Mouse (Mus musculus) liver, embryonic 16.5 days (tissue): ENCODE data around the gene Col4a2. TPM values are rescaled to one million over a fixed set of nuclear protein-coding genes. Genes with fewer than 3 reads are reported as not detected.

Experiments used
- ATAC-seq: fragments of 200-750 bp; cut with Nextera tagmentation; 2 replicates; pipeline ENCODE4 v1.8.0; 2017; ENCODE audit warnings: low read depth, mild to moderate bottlenecking, moderate number of reproducible peaks, moderate library complexity
- H3K27ac ChIP-seq: fragments of 300-500 bp; sonication (generic); 2 replicates; pipeline ENCODE4 v1.5.1; 2014; ENCODE audit warnings: mild to moderate bottlenecking, low read length
- H3K27me3 ChIP-seq: fragments of 300-500 bp; sonication (generic); 2 replicates; pipeline ENCODE4 v1.6.1; 2014; ENCODE audit warnings: low read depth, low read length, mixed read lengths; ENCODE audit not compliant: control insufficient read depth, insufficient read depth
- H3K36me3 ChIP-seq: fragments of 300-500 bp; sonication (generic); 2 replicates; pipeline ENCODE4 v1.6.1; 2014; ENCODE audit warnings: mild to moderate bottlenecking; ENCODE audit not compliant: control insufficient read depth, insufficient read depth
- H3K4me1 ChIP-seq: fragments of 300-500 bp; sonication (generic); 2 replicates; pipeline ENCODE4 v1.6.1; 2014; ENCODE audit warnings: low read depth, low read length, mixed read lengths; ENCODE audit not compliant: control insufficient read depth
- H3K4me2 ChIP-seq: fragments of 300-500 bp; sonication (generic); 2 replicates; pipeline ENCODE4 v1.6.1; 2014; ENCODE audit warnings: low read depth, low read length, mixed read lengths
- H3K4me3 ChIP-seq: fragments of 300-500 bp; sonication (generic); 2 replicates; pipeline ENCODE4 v1.5.1; 2014; ENCODE audit warnings: low read depth, mild to moderate bottlenecking, low read length
- H3K9ac ChIP-seq: fragments of 300-500 bp; sonication (generic); 2 replicates; pipeline ENCODE4 v1.6.1; 2014; ENCODE audit warnings: low read depth, low read length
- H3K9me3 ChIP-seq: fragments of 300-500 bp; sonication (generic); replicated peaks from 2 replicates; pipeline ENCODE4 v1.6.1; 2016; ENCODE audit warnings: low read length; ENCODE audit not compliant: control insufficient read depth
- WGBS: fragments of 180-500 bp; shearing (Covaris S2); extraction: QIAGEN DNeasy Blood & Tissue Kit; methylation state at CpG from one replicate; pipeline ENCODE4 v1.1.7; 2014; ENCODE audit not compliant: insufficient replicate concordance; 5-methylcytosine and 5-hydroxymethylcytosine counted together
- polyA plus RNA-seq: library from polyadenylated mRNA; unstranded; fragments of >200 nt; fragmentation: Nextera tagmentation; extraction: Ambion mirVana; gene quantifications from 2 replicates; pipeline ENCODE4 v1.2.1, GENCODE M21; 2015

Col4a2 gene
- polyA plus RNA-seq, 1 experiment from 2014 or later, result 9.2 TPM

DNA sequence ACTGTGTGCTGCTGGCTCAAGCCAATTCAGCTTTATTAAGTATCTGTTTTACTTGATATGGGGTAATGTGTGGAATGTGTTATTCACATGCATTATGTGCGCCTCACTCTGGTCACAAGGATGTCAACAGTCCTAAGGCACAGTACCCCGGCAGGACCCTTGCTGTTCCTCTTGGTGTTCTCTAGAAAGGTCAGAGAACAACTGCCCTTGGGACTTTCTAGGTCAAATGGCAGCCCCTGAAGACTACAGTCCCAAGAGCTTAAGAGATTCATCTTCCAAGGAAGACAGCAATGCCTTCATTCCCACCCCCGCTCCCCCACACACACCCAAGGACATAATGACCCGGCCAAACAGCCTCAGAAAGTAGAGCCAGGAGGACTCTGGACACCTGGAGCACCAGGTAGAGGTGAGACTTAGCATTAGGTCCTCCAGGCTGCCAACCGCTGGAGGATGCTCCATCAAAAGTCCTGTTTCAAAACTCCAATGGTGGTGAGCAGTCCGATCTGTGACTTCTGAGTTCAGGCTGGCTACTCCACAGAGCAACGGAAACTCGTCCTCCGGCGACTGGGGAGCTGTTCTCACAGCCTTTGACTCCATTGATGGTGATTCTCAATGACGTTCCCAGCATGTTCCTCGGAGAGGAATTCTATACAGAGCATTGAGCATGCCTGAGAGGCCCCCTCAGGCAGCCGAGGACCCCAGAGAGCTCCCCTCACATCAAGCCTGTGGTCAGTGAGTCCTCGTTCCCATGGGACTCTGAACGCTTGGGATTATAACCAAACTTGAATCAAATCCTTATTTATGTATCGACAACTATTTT, 65.0 kb downstream of the Col4a2 start:
- Histone ChIP-seq H3K9ac (no peak overlapping the region), H3K36me3 (no peaks in the 10 kb centered on the region), H3K27me3 (no peaks in the 10 kb centered on the region), H3K4me1 (no peaks in the 10 kb centered on the region), H3K9me3 (no peaks in the 10 kb centered on the region), H3K4me3 (no peak overlapping the region), H3K4me2 (no peak overlapping the region), H3K27ac (no peak overlapping the region)
- WGBS, result 65% methylated on average over 16 of the region's 16 CpGs
- ATAC-seq, result no peak

DNA sequence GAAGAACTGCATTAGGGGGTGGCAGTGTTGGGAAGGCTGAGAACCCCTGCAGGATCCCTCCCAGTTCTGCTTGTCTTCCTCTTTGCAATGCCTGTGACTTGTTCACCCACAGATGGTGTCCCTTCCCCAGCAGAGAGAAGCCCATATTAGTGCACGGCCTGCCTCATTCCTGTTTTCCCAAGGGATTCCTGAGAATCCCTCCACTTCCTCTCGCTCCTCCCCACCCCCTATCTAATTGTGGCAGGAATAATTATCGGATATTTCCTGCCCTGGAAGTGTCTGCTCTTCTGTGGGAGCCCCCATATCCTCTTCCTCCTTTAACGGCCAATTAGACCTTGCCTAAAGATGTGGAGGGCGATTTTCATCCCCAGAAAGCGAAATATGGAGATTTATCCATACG, 67.0 kb downstream of the Col4a2 start:
- Histone ChIP-seq H3K36me3 (no peaks in the 10 kb centered on the region), H3K9me3 (no peaks in the 10 kb centered on the region), H3K4me1 (no peaks in the 10 kb centered on the region), H3K27ac (no peak overlapping the region), H3K4me2 (no peak overlapping the region), H3K27me3 (no peaks in the 10 kb centered on the region), H3K4me3 (no peak overlapping the region), H3K9ac (no peak overlapping the region)
- WGBS, result 28% methylated on average over 7 of the region's 7 CpGs
- no peak for ATAC-seq

DNA sequence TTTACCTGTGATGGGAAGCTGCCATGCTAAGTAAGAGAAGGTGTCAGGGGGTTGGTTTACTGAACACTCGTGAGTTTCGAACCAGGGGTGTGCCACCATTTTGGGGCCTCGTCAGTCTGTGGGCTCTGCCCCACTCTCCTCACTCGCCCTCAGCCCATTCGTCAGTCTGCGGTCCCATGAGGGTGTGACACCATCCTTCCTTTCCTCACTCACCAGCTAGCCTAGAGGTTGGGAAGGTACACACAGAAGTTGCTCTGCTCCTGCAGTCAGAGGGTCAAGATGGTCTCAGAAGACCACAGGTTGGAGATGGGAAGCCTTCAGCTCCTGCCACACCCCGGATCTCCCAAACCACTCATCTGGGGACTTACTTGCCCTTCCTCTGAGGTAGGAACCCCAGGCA, 68.9 kb downstream of the Col4a2 start:
- Histone ChIP-seq H3K4me3 (no peak overlapping the region), H3K27ac (no peak overlapping the region), H3K27me3 (no peaks in the 10 kb centered on the region), H3K9me3 (no peaks in the 10 kb centered on the region), H3K4me2 (no peak overlapping the region), H3K4me1 (no peaks in the 10 kb centered on the region), H3K9ac (no peak overlapping the region), H3K36me3 (no peaks in the 10 kb centered on the region)
- 64% methylated on average over 7 of the region's 7 CpGs for WGBS
- ATAC-seq, result no peak

DNA sequence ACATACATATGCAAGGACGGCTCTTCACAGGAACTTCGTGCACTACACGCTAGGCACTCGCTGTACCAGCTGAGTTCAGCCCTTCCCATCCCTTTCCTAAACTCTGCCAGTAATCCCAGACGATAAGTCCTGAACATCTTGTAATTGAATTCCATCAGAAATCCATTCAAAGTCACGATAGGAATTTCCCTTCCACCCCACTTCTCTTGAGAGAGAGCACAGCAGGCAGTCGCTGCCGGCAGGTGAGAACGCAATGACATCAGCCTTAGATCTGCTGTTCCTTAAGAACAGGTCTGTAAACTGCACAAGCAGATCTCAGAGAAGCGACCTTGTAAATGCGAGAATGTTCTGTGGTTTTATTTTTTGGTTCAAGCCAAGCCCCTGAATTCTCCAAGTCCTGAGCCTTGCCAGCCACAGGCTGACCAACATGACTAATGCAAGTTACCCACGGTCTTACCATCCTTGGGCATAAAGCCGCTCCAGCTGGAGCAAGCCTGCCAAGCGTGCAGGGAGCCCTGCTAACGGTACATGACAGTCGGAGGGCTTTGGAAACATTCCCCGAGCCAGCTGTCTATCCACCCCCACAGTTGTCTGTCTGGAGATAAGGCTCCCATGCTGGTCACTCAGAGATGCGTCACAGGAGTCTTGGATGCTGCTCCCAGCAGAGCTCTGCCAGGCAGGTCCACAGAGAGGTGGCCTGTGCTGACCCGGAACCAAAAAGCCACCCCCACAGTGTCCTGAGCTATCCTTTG, 69.6 kb downstream of the Col4a2 start:
- ATAC-seq, result no peak

DNA sequence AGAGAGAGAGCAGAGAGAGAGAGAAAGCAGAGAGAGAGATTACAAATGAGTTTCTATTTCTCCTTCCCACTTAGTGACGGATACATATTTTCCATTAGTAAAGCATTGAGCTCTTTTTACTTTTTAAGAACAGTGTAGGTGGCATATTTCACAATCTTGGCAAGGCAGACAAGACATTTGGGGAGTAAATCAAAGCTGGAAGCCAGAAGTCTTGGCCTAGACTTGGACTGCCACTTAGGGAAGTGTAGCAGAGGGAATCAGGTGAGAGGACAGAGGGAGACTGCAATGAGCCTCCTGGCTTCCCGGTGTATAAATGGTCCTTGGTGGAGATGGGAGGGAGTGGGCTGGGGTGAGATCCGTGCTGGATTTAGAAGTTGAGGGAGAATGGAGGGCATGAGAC, 70.3 kb downstream of the Col4a2 start:
- ATAC-seq, result no peak
- Histone ChIP-seq H3K4me3 (no peak overlapping the region), H3K27me3 (no peaks in the 10 kb centered on the region), H3K4me1 (no peaks in the 10 kb centered on the region), H3K4me2 (no peak overlapping the region), H3K9me3 (no peaks in the 10 kb centered on the region), H3K9ac (no peak overlapping the region), H3K36me3 (no peaks in the 10 kb centered on the region), H3K27ac (no peak overlapping the region)
- WGBS, result 51% methylated on average over 3 of the region's 3 CpGs

More for the DNA sequence above, 69.6 kb downstream of the Col4a2 start:
- no peaks in the 10 kb centered on the region for H3K36me3 ChIP-seq
- H3K9me3 ChIP-seq, result no peaks in the 10 kb centered on the region
- H3K9ac ChIP-seq, result no peak overlapping the region
- H3K27me3 ChIP-seq, result no peaks in the 10 kb centered on the region
- no peak overlapping the region for H3K4me3 ChIP-seq
- 57% methylated on average over 19 of the region's 19 CpGs for WGBS
- no peak overlapping the region for H3K4me2 ChIP-seq
- no peaks in the 10 kb centered on the region for H3K4me1 ChIP-seq
- no peak overlapping the region for H3K27ac ChIP-seq

DNA sequence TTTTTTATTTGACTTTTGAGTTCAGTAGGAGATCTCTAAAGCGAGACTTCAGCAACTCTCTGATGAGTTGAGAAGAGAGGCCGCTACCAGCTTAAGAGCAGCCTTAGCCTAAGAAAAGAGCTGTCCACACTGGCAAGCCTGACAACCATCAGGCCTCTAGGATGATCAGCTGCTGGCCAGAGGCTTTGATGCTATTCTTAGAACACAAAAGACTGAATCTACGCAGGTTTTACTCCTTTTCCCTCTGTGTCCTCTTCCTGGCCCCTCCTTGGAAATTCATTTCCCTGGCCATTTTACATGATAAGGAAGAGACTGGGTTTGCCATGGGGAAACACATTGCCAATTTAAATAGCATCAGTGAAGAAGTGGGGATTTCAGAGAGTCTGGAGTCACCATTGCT, 70.8 kb downstream of the Col4a2 start:
- Histone ChIP-seq H3K4me2 (no peak overlapping the region), H3K27ac (no peak overlapping the region), H3K4me3 (no peak overlapping the region), H3K9me3 (no peaks in the 10 kb centered on the region), H3K4me1 (no peaks in the 10 kb centered on the region), H3K36me3 (no peaks in the 10 kb centered on the region), H3K27me3 (no peaks in the 10 kb centered on the region), H3K9ac (no peak overlapping the region)
- no peak for ATAC-seq
- 70% methylated on average over 3 of the region's 3 CpGs for WGBS

DNA sequence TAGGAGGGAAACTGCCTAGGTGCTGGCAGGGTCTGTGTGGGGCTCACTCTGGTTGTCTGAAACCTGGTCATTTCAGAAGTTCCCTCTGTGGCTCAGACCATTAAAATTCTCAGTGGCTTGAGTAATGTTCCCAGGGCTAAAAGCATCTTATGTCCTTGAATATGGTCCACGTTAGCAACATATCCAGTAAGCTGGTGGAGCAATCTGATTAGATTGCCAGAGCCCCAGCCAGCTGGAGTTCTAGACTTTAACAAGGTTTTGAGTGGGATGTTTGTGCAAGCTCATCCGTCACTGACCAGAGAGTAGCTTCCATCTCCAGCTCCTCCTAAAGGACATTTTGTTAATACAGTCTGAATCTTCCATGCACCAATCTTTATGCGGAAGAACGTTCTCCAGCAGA, 72.2 kb downstream of the Col4a2 start:
- no peak for ATAC-seq
- no peaks in the 10 kb centered on the region for H3K27me3 ChIP-seq
- H3K4me3 ChIP-seq, result no peak overlapping the region
- no peaks in the 10 kb centered on the region for H3K9me3 ChIP-seq
- WGBS, result 62% methylated on average over 4 of the region's 4 CpGs
- H3K9ac ChIP-seq, result no peak overlapping the region
- H3K4me2 ChIP-seq, result no peak overlapping the region
- no peak overlapping the region for H3K27ac ChIP-seq
- no peaks in the 10 kb centered on the region for H3K4me1 ChIP-seq
- H3K36me3 ChIP-seq, result no peaks in the 10 kb centered on the region

DNA sequence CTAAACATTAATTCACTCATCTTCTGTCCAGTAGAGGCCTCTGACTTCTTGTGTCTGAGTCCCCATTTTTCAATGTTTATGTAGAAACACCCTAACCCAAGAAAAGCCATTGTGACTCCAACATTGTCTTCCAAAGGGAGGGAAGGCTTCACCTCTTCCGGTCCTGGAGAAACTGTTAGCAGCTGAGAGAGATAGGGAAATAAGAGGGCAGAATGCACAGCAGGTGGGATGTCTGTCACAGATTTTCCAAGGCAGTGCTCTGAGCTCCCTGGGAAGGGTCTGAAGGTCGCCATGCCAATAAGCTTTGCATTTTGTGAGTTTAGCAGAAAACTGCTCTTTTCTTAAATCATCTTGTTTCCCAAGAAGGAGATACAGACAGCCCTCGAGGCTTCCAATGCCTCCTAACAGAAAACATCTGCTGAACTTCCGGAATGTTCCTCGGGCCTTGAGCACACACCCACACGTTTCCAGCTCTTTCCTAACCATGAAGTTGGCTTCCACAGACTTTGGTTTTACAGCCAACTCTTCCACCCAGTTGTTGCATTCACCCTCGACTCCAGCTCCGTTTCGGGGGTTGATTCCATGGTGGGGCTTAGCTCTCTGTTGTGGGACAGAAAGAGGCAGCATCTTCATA, 72.8 kb downstream of the Col4a2 start:
- no peak overlapping the region for H3K4me3 ChIP-seq
- H3K9me3 ChIP-seq, result no peaks in the 10 kb centered on the region
- no peaks in the 10 kb centered on the region for H3K27me3 ChIP-seq
- no peak overlapping the region for H3K4me2 ChIP-seq
- WGBS, result 52% methylated on average over 9 of the region's 9 CpGs
- H3K9ac ChIP-seq, result no peak overlapping the region
- no peaks in the 10 kb centered on the region for H3K4me1 ChIP-seq
- no peak overlapping the region for H3K27ac ChIP-seq
- no peaks in the 10 kb centered on the region for H3K36me3 ChIP-seq
- no peak for ATAC-seq

DNA sequence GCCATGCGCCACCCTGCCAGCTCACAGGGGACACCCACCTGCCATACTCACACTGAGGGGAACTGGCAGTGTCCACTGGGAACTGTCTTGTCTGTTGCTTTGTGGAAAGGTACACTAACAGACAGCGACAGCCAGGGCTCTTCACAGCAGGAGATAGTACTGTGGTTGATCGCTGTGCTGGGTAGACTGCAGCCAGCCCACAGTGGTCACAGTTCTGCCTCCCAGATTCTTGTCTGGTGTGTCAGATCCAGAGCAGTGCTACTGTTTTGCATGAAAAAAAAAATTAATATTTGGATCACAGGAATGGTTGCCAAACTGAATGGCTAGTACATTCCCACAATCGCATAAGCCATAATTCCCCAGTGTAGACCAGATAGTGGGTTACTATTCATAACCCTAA, 74.7 kb downstream of the Col4a2 start:
- no peaks in the 10 kb centered on the region for H3K9me3 ChIP-seq
- H3K36me3 ChIP-seq, result no peaks in the 10 kb centered on the region
- no peak overlapping the region for H3K4me2 ChIP-seq
- ATAC-seq, result no peak
- H3K27me3 ChIP-seq, result no peaks in the 10 kb centered on the region
- H3K27ac ChIP-seq, result no peak overlapping the region
- H3K4me3 ChIP-seq, result no peak overlapping the region
- no peaks in the 10 kb centered on the region for H3K4me1 ChIP-seq
- H3K9ac ChIP-seq, result no peak overlapping the region
- WGBS, result 75% methylated on average over 4 of the region's 4 CpGs
